Mouse (Mus musculus) lung, embryonic 15.5 days (tissue): ENCODE measurements around the gene Tcf15. TPM values are rescaled to one million over a fixed set of nuclear protein-coding genes. Genes with fewer than 3 reads are reported as not detected.

Experiments used
- ATAC-seq: fragments of 200-750 bp; cut with Nextera tagmentation; 2 replicates; pipeline ENCODE4 v1.8.0; 2017; ENCODE audit warnings: moderate number of reproducible peaks, borderline replicate concordance; ENCODE audit not compliant: low FRiP score, low TSS enrichment; ENCODE audit errors: extremely low read depth
- H3K27ac ChIP-seq: fragments of 300-500 bp; sonication (generic); 2 replicates; pipeline ENCODE4 v1.5.1; 2015; ENCODE audit warnings: moderate library complexity, mild to moderate bottlenecking, inconsistent platforms
- H3K27me3 ChIP-seq: fragments of 300-500 bp; sonication (generic); 2 replicates; pipeline ENCODE4 v1.6.1; 2015; ENCODE audit warnings: inconsistent platforms
- H3K36me3 ChIP-seq: fragments of 300-500 bp; sonication (generic); 2 replicates; pipeline ENCODE4 v1.6.1; 2015; ENCODE audit warnings: inconsistent platforms
- H3K4me1 ChIP-seq: fragments of 300-500 bp; sonication (generic); 2 replicates; pipeline ENCODE4 v1.6.1; 2015; ENCODE audit warnings: inconsistent platforms
- H3K4me2 ChIP-seq: fragments of 300-500 bp; sonication (generic); 2 replicates; pipeline ENCODE4 v1.6.1; 2015; ENCODE audit warnings: inconsistent platforms, mild to moderate bottlenecking, moderate library complexity
- H3K4me3 ChIP-seq: fragments of 300-500 bp; sonication (generic); 2 replicates; pipeline ENCODE4 v1.5.1; 2015; ENCODE audit warnings: mild to moderate bottlenecking, inconsistent platforms
- H3K9ac ChIP-seq: fragments of 300-500 bp; sonication (generic); 2 replicates; pipeline ENCODE4 v1.6.1; 2015; ENCODE audit warnings: inconsistent platforms
- H3K9me3 ChIP-seq: fragments of 300-500 bp; sonication (generic); 2 replicates; pipeline ENCODE4 v1.6.1; 2016; ENCODE audit warnings: inconsistent platforms
- WGBS: fragments of 180-500 bp; shearing (Covaris S2); methylation state at CpG from one replicate; pipeline ENCODE4 v1.1.7; 2015; 5-methylcytosine and 5-hydroxymethylcytosine counted together
- polyA plus RNA-seq: library from polyadenylated mRNA; unstranded; fragments of >200 nt; fragmentation: Nextera tagmentation; extraction: Ambion mirVana; gene quantifications from 2 replicates; pipeline ENCODE4 v1.2.1, GENCODE M21; 2015

Tcf15 gene
- polyA plus RNA-seq, 1 experiment from 2014 or later, result 7.8 TPM

DNA sequence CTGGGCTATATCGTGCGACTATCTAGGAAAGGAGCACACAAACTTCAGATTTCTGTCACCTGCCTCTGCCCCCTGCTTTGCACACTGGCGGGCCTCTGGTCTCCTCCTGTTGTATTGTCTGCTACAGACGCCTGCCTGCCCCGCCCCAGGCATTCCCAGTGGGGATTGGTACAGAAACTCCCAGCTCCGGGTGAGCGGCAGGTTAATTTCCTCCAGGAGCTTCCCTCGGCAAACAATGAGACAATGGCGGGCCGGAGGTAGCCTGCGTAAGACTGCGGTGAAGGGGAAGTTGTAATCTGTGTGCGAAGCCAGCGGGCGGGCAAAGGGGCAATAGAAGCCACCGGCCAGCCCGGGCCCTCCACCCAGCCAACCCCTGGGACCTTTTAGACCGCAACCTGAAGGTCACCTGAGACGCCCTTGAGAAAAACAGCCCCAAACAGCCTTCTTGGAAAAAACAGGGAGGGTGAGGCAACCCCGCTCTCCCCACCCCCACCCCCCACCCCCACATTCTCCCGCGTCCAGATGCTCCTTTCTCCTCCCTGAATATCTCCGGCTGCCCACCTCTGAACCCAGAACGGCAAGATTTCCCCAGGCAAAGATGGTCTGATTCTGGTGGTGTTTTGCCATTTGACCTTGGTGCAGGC, 33.9 kb downstream of the Tcf15 start:
- Histone ChIP-seq H3K4me3 (no peak overlapping the region), H3K27ac (peak overlapping the region; percentile 33; the same call in 1 of the 2 replicates), H3K27me3 (no peaks in the 10 kb centered on the region), H3K9me3 (no peaks in the 10 kb centered on the region), H3K9ac (no peak overlapping the region), H3K4me2 (peak overlapping the region; percentile 31), H3K36me3 (no peaks in the 10 kb centered on the region), H3K4me1 (peaks cover 12% of the 10 kb centered on the region)
- WGBS, result 23% methylated on average over 24 of the region's 24 CpGs
- no peak for ATAC-seq

DNA sequence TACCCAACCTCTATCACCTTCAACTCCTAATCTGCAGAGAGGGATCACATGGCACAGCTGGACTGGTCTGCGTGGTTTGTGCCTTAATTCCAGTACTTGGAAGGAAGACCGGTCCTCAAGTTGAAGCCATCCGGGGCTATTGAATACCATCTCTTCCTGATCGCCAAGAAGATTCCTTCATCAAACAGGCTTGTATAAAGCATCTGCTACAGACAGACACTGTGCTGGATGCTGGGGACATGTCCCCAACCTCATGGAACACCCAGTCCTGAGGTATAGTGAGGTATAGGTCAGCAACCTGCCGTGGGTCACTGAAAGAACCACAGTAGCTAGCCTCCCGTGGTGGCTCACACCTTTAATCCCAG, 34.4 kb downstream of the Tcf15 start:
- no peak overlapping the region for H3K4me3 ChIP-seq
- peaks cover 12% of the 10 kb centered on the region for H3K4me1 ChIP-seq
- H3K9me3 ChIP-seq, result no peaks in the 10 kb centered on the region
- no peak overlapping the region for H3K27ac ChIP-seq
- no peaks in the 10 kb centered on the region for H3K36me3 ChIP-seq
- ATAC-seq, result no peak
- peak overlapping the region; percentile 31; the same call in 1 of the 2 replicates for H3K4me2 ChIP-seq
- no peaks in the 10 kb centered on the region for H3K27me3 ChIP-seq
- no peak overlapping the region for H3K9ac ChIP-seq
- 75% methylated on average over 6 of the region's 6 CpGs for WGBS

GRCm38 (mm10) chr2:152178345-152178744, 35.0 kb downstream of the Tcf15 start:
- 72% methylated on average over 3 of the region's 3 CpGs for WGBS
- Histone ChIP-seq H3K27ac (no peak overlapping the region), H3K4me2 (no peak overlapping the region), H3K27me3 (no peaks in the 10 kb centered on the region), H3K9me3 (no peaks in the 10 kb centered on the region), H3K36me3 (no peaks in the 10 kb centered on the region), H3K4me1 (peaks cover 12% of the 10 kb centered on the region), H3K4me3 (no peak overlapping the region), H3K9ac (no peak overlapping the region)
- no peak for ATAC-seq

- no peak for ATAC-seq
These were observed 35.9 kb downstream of the Tcf15 start for GRCm38 (mm10) chr2:152179301-152179700.

DNA sequence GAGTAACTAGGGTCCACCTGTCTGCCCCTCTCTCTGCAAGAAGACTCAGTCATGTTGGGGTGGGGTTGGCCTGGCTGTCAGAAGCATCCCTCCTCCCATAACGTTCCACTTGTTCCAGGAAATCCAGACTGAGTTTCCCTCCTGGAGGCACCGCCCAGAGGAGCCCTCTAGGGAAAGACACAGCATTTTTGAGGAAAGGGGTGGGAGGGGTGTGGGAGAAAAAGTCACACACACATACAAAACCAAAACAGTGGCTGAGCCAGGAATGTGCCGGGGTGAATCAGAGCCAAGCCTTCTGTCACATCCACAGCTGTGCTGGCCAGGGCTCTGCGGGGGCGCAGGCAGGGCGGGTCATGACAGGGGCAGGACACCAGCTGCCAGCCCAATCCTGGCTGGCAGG, 37.0 kb downstream of the Tcf15 start:
- no peaks in the 10 kb centered on the region for H3K9me3 ChIP-seq
- WGBS, result 26% methylated on average over 6 of the region's 6 CpGs
- H3K4me3 ChIP-seq, result no peak overlapping the region
- no peak overlapping the region for H3K4me2 ChIP-seq
- no peak overlapping the region for H3K9ac ChIP-seq
- H3K27ac ChIP-seq, result peak overlapping the region; percentile 26; the same call in 1 of the 2 replicates
- peaks cover 12% of the 10 kb centered on the region for H3K4me1 ChIP-seq
- H3K36me3 ChIP-seq, result no peaks in the 10 kb centered on the region
- ATAC-seq, result peak; percentile 86
- no peaks in the 10 kb centered on the region for H3K27me3 ChIP-seq

More at GRCm38 (mm10) chr2:152179301-152179700, 35.9 kb downstream of the Tcf15 start:
- Histone ChIP-seq H3K27me3 (no peaks in the 10 kb centered on the region), H3K9ac (no peak overlapping the region), H3K9me3 (no peaks in the 10 kb centered on the region), H3K27ac (no peak overlapping the region), H3K4me1 (peaks cover 12% of the 10 kb centered on the region), H3K36me3 (no peaks in the 10 kb centered on the region), H3K4me2 (no peak overlapping the region), H3K4me3 (no peak overlapping the region)
- 51% methylated on average over 2 of the region's 2 CpGs for WGBS

GRCm38 (mm10) chr2:152187132-152187531, 43.8 kb downstream of the Tcf15 start:
- Histone ChIP-seq H3K27ac (no peak overlapping the region), H3K9ac (no peak overlapping the region), H3K9me3 (no peaks in the 10 kb centered on the region), H3K27me3 (no peaks in the 10 kb centered on the region), H3K4me1 (no peaks in the 10 kb centered on the region), H3K36me3 (no peaks in the 10 kb centered on the region), H3K4me2 (no peak overlapping the region), H3K4me3 (no peak overlapping the region)
- 74% methylated on average over 5 of the region's 5 CpGs for WGBS
- ATAC-seq, result no peak

DNA sequence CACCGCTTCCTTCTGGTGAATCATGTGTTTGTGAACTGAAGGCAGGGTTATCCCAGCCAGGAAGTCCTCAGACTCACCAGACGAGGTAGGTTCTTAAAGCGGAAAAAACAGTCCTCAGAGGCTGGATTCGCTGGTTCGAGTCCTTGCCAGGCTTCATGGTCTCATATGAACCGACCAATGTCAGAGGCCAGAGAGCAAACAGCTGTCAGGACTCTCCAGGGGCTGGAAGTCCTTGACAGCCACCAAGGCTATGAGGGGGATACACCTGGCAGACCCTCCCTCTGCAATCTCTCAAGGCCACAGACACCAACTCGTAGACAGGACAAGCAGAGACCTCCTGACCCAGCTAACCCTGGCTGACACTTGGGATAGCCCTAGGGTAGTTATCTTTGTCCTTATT, 45.9 kb downstream of the Tcf15 start:
- 38% methylated on average over 7 of the region's 7 CpGs for WGBS
- H3K27me3 ChIP-seq, result no peaks in the 10 kb centered on the region
- H3K9ac ChIP-seq, result no peak overlapping the region
- peak overlapping the region; percentile 45; the same call in 1 of the 2 replicates for H3K27ac ChIP-seq
- no peak overlapping the region for H3K4me2 ChIP-seq
- H3K9me3 ChIP-seq, result no peaks in the 10 kb centered on the region
- H3K4me1 ChIP-seq, result no peaks in the 10 kb centered on the region
- H3K36me3 ChIP-seq, result no peaks in the 10 kb centered on the region
- ATAC-seq, result no peak
- H3K4me3 ChIP-seq, result no peak overlapping the region

- H3K4me1 ChIP-seq, result no peaks in the 10 kb centered on the region
- H3K4me3 ChIP-seq, result no peak overlapping the region
- H3K36me3 ChIP-seq, result no peaks in the 10 kb centered on the region
- H3K27me3 ChIP-seq, result no peaks in the 10 kb centered on the region
- peak overlapping the region; percentile 45; the same call in 1 of the 2 replicates for H3K27ac ChIP-seq
- ATAC-seq, result peak; percentile 68
- H3K9me3 ChIP-seq, result no peaks in the 10 kb centered on the region
- H3K9ac ChIP-seq, result no peak overlapping the region
- WGBS, result 50% methylated on average over 9 of the region's 9 CpGs
- H3K4me2 ChIP-seq, result no peak overlapping the region
These were observed 46.3 kb downstream of the Tcf15 start for GRCm38 (mm10) chr2:152189640-152190039.

GRCm38 (mm10) chr2:152190161-152190560, 46.8 kb downstream of the Tcf15 start:
- Histone ChIP-seq H3K4me2 (no peak overlapping the region), H3K4me3 (no peak overlapping the region), H3K4me1 (no peaks in the 10 kb centered on the region), H3K27me3 (no peaks in the 10 kb centered on the region), H3K9me3 (no peaks in the 10 kb centered on the region), H3K36me3 (no peaks in the 10 kb centered on the region), H3K27ac (peak overlapping the region; percentile 30; the same call in 1 of the 2 replicates), H3K9ac (no peak overlapping the region)
- no peak for ATAC-seq
- WGBS, result 58% methylated on average over 7 of the region's 7 CpGs

DNA sequence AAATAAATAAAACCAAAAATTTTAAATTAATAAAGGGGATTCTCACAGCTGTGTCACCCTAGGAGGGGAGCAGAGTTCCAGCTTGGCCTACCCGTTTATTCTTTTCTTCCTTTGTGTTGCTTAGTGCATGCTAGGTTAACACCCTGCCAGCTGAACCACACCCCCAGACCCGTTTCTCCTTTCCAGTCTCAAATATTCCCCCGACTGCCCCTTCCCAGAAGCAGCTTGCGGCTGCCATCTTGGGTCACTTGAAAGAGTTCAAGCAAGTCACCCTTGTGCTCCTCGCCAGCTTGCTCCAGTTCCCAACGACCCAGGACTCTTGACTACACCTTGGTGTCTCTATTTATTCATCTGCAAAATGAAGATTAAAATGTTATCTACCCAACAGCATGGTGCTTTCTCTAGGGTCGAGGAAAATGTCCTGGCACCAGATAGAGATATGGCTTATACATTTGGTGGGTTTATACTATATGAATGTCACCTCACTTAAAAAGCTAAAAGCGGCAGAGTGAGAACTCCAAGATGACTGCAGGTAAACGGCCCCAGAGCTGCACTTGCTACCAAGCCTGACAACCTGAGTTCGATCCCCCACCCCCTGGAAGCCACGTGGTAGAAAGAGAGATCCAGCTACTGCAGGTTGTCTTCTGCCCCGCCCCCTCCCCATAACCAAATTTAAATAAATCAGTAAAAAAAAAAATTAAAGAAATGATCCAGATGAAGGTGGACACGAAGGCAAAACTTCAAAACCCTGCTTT, 49.4 kb downstream of the Tcf15 start:
- H3K4me2 ChIP-seq, result no peak overlapping the region
- H3K27me3 ChIP-seq, result no peaks in the 10 kb centered on the region
- 69% methylated on average over 13 of the region's 13 CpGs for WGBS
- no peaks in the 10 kb centered on the region for H3K4me1 ChIP-seq
- H3K9me3 ChIP-seq, result no peaks in the 10 kb centered on the region
- ATAC-seq, result no peak
- no peaks in the 10 kb centered on the region for H3K36me3 ChIP-seq
- H3K9ac ChIP-seq, result no peak overlapping the region
- H3K27ac ChIP-seq, result no peak overlapping the region
- no peak overlapping the region for H3K4me3 ChIP-seq

DNA sequence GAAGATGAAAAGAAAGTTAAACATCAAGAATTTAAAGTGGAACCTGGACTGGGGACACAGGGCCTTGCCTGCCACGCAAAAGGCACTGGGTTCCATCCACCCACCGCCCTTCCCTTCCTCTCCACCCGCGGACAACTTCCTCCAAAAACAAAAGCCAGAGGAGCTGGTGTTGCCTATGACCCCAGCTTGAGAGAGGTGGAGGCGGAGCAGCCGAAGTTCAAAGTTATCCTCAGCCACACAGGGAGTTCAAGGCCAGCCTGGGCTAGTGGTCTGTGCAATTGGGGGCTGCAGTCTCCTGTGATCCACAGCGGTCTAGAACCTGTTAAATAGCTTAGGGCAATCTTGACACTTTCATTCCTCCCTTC, 50.0 kb downstream of the Tcf15 start:
- no peak overlapping the region for H3K4me2 ChIP-seq
- H3K36me3 ChIP-seq, result no peaks in the 10 kb centered on the region
- H3K9me3 ChIP-seq, result no peaks in the 10 kb centered on the region
- WGBS, result 74% methylated on average over 7 of the region's 7 CpGs
- H3K27me3 ChIP-seq, result no peaks in the 10 kb centered on the region
- no peak overlapping the region for H3K27ac ChIP-seq
- no peak overlapping the region for H3K4me3 ChIP-seq
- H3K4me1 ChIP-seq, result no peaks in the 10 kb centered on the region
- ATAC-seq, result no peak
- H3K9ac ChIP-seq, result no peak overlapping the region

DNA sequence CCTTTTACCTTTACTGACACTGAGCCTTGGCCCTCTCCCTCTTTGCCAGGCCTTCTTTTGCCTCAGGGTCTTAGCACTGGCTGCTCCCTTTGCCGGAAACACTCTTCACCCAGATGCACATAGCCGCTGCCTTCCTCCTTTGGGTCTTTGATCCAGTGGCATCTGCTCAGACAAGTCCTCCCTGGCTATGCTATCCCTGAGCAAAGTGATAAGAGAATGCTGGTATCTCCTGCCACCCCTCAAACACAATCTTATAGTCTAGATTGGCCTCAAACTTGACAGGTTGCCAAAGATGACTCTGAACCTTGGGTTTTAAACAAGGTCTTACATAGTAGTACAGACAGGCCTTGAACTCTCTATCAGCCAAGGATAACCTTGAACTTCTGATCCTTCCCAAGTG, 51.2 kb downstream of the Tcf15 start:
- H3K4me2 ChIP-seq, result no peak overlapping the region
- ATAC-seq, result no peak
- H3K4me3 ChIP-seq, result no peak overlapping the region
- H3K27me3 ChIP-seq, result no peaks in the 10 kb centered on the region
- no peaks in the 10 kb centered on the region for H3K9me3 ChIP-seq
- no peak overlapping the region for H3K27ac ChIP-seq
- WGBS, result 92% methylated on average over 2 of the region's 2 CpGs
- no peaks in the 10 kb centered on the region for H3K4me1 ChIP-seq
- H3K9ac ChIP-seq, result no peak overlapping the region
- no peaks in the 10 kb centered on the region for H3K36me3 ChIP-seq
